Mouse (Mus musculus): ENCODE data around the gene Adamtsl4.

The Adamtsl4 gene

GRCm38 (mm10) chr3:95632648-95633588 lies 54.8 kb downstream of the Adamtsl4 start:
- no peak for DNase-seq (ENCODE audit: low spot score)

- DNase-seq (ENCODE audit: low spot score) = no peak
Measured at GRCm38 (mm10) chr3:95631304-95631703, 56.4 kb downstream of the Adamtsl4 start.

DNA sequence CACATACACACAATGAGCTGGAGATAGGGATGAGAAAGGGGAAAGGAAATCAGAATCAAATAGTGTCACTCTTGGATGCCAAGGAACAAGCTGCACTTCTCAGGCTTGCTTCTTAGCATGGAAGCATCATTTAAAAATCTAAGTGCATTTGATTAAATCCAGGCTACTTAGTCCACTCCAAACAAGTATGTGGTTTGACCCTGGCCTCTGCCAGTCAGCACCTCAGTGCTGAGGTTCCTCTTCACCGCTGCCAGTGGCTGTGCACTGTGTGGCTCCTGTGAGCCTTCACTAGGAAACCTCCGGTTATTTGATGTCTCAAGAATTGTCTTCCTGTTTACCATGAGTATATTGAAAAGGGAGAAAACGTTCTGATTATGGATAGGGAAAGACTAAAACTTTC lies 56.9 kb downstream of the Adamtsl4 start:
- no peak for DNase-seq (ENCODE audit: low spot score)

DNA sequence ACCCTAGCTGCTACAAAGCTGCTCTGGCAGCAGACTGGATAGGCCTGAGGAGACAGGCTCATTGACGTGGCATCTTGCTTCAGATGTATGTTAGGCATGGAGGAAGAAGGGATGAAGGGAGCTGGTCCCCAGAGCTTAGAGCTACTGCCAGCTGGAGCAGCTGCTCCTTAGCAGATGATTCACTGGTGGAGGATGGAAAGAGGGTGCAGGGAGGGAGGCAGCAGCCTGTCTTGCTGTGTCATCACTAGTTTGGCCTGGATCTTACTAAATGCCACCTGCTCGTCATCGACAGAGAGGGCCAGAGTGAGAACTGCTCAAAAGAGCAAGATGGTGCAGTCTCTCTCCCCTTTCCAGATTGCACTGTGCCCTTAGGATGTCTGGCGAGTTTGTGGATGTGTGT lies 58.0 kb downstream of the Adamtsl4 start:
- no peak for DNase-seq (ENCODE audit: low spot score)

GRCm38 (mm10) chr3:95627763-95628162 lies 60.0 kb downstream of the Adamtsl4 start:
- DNase-seq (ENCODE audit: low spot score) = peak; percentile 43

All from layer of hippocampus, adult 9-10 months (tissue).